Mouse (Mus musculus) liver, adult 2 months (tissue): Measurements from ENCODE around the gene Urah. TPM values are rescaled to one million over a fixed set of nuclear protein-coding genes. Genes with fewer than 3 reads are reported as not detected.
A peak's percentile ranks its signal among the peaks of the same experiment; 100 is the strongest.

Experiments
- DNase-seq: peaks from one replicate; pipeline ENCODE4 v3.0.0-alpha.2; 2011; ENCODE audit warnings: low read depth, low spot score; ENCODE audit errors: extremely low read depth
- H3K27ac ChIP-seq: fragments of 200-500 bp; replicated peaks from 2 replicates; pipeline ENCODE4 v1.5.1; 2012; ENCODE audit warnings: low read depth, mild to moderate bottlenecking, control low read depth, inconsistent platforms, low read length; ENCODE audit not compliant: insufficient read depth
- H3K27me3 ChIP-seq: fragments of 200-500 bp; 2 replicates; pipeline ENCODE4 v1.6.1; 2012; ENCODE audit warnings: mild to moderate bottlenecking, moderate library complexity, low read length, inconsistent platforms; ENCODE audit not compliant: control insufficient read depth, insufficient read depth
- H3K36me3 ChIP-seq: fragments of 200-500 bp; 2 replicates; pipeline ENCODE4 v1.6.1; 2012; ENCODE audit warnings: low read length, inconsistent platforms; ENCODE audit not compliant: control insufficient read depth, insufficient read depth
- H3K4me1 ChIP-seq: fragments of 200-500 bp; 2 replicates; pipeline ENCODE4 v1.6.1; 2011; ENCODE audit warnings: low read length; ENCODE audit not compliant: control insufficient read depth, insufficient read depth
- H3K4me3 ChIP-seq: fragments of 200-500 bp; 2 replicates; pipeline ENCODE4 v1.5.1; 2011; ENCODE audit warnings: low read depth, mild to moderate bottlenecking, control low read depth, low read length, moderate library complexity; ENCODE audit not compliant: insufficient read depth
- H3K79me2 ChIP-seq: fragments of 200-500 bp; 2 replicates; pipeline ENCODE4 v1.6.1; 2012; ENCODE audit warnings: inconsistent platforms, mild to moderate bottlenecking, low read length, moderate library complexity; ENCODE audit not compliant: control insufficient read depth, insufficient read depth
- H3K9ac ChIP-seq: fragments of 200-500 bp; 2 replicates; pipeline ENCODE4 v1.6.1; 2012; ENCODE audit warnings: low read depth, mild to moderate bottlenecking, control low read depth, inconsistent platforms, low read length
- CTCF ChIP-seq: fragments of 200-500 bp; IDR thresholded peaks from 2 replicates; pipeline ENCODE4 v1.5.1; 2011; ENCODE audit warnings: low read depth, low read length, control low read depth
- POLR2A ChIP-seq: fragments of 200-500 bp; IDR thresholded peaks from 2 replicates; pipeline ENCODE4 v1.6.1; 2011; ENCODE audit warnings: low read length, control low read depth; ENCODE audit not compliant: insufficient read depth; ENCODE audit errors: extremely low read depth
- WGBS: fragments of 180-500 bp; shearing (Covaris S2); methylation state at CpG from one replicate; pipeline ENCODE4 v1.1.7; 2018; 5-methylcytosine and 5-hydroxymethylcytosine counted together
- polyA plus RNA-seq: library from polyadenylated mRNA; depleted of rRNA; stranded (reverse); fragments of >200 nt; gene quantifications from 2 replicates; pipeline ENCODE4 v1.2.3, GENCODE M21; 2012
- total RNA-seq: library from RNA; depleted of rRNA; stranded (reverse); fragments of >200 nt; gene quantifications from 2 replicates; pipeline ENCODE4 v1.2.3, GENCODE M21; 2014

Urah gene
- total and polyA plus RNA-seq, 2 experiments, result 549 to 1,096 TPM

DNA sequence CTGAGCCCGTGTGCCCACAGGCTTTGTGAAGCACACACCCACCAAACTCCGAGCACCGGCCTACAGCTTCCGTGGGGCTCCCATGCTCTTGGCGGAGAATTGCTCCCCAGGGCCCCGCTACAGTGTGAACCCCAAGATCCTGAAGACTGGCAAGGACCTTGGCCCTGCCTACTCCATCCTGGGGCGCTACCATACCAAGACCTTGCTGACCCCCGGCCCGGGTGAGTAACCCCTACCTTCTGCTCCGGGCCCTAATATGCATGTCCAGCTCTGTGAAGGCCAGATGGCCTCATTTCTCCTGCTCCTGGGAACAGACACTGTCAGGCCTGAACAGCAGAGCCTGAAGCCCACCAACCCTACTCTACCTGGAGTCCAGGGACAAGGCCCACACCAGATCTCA, 13.8 kb downstream of the Urah start:
- H3K4me1 ChIP-seq, result peaks cover 31% of the 10 kb centered on the region
- 97% methylated on average over 10 of the region's 10 CpGs for WGBS
- peaks cover 3% of the 10 kb centered on the region; the same call in 1 of the 2 replicates for H3K36me3 ChIP-seq
- H3K27me3 ChIP-seq, result no peaks in the 10 kb centered on the region
- no peak overlapping the region for H3K4me3 ChIP-seq
- H3K79me2 ChIP-seq, result peaks cover 8% of the 10 kb centered on the region; the same call in 1 of the 2 replicates
- H3K27ac ChIP-seq, result no peak overlapping the region
- no peak for TF ChIP-seq POLR2A
- no peak for TF ChIP-seq CTCF
- H3K9ac ChIP-seq, result no peak overlapping the region
- no peak for DNase-seq

DNA sequence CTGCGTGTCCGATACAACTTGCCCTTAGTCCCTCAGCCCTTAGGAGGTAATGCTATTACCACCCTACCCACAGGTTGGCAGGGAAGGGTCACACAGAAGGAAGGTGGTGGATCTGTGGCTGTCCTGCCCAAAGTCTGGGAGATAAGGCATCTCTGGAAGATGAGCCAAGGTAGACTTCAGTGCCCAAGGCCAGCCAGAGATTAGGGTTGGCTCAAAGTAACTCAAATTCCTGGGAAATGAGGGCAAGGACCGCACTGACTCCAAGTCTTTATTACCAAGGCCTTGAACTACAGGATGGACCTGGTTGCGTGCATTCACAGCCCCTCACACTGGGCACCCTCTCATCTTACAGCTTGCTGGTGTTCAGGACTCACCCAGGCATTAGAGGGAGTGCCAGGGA, 17.1 kb downstream of the Urah start:
- peak; percentile 60 for DNase-seq
- 75% methylated on average over 4 of the region's 4 CpGs for WGBS
- Histone ChIP-seq H3K9ac (no peak overlapping the region), H3K4me3 (no peak overlapping the region), H3K27me3 (no peaks in the 10 kb centered on the region), H3K79me2 (peaks cover 26% of the 10 kb centered on the region), H3K27ac (0 out of 2 replicates have a peak overlapping the region, but pooled peaks have one; percentile 10), H3K36me3 (peaks cover 8% of the 10 kb centered on the region; the same call in 1 of the 2 replicates), H3K4me1 (peaks cover 48% of the 10 kb centered on the region)
- TF ChIP-seq CTCF, result no peak
- no peak for TF ChIP-seq POLR2A

DNA sequence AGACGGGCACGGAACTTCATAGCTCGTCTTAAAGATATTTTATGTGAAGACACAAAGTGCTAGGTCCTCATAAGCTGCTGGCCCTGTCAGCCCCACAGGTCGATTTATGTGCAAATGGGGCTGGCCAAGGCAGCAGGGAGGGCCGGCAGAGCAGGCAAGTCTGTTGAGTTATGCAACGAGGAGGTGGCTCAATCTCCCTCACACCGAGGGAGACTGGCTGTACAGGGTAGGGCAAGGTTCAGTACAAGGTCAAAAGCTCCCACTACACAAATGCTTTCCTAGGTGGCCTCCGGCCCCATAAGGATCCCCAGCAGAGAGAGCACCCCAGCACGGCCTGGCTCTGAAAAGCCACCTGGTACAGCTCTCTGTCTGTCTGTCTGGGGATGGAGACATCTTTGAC, 18.6 kb downstream of the Urah start:
- peak overlapping the region; percentile 89 for H3K27ac ChIP-seq
- WGBS, result 31% methylated on average over 9 of the region's 9 CpGs
- peak; percentile 91 for DNase-seq

GRCm38 (mm10) chr7:140854483-140854882, 19.7 kb downstream of the Urah start:
- DNase-seq, result no peak
- TF ChIP-seq POLR2A (no peak), CTCF (no peak)
- H3K79me2 ChIP-seq, result peaks cover 30% of the 10 kb centered on the region
- peaks cover 8% of the 10 kb centered on the region; the same call in 1 of the 2 replicates for H3K36me3 ChIP-seq
- H3K4me3 ChIP-seq, result no peak overlapping the region
- 92% methylated on average over 18 of the region's 18 CpGs for WGBS
- H3K27ac ChIP-seq, result peak overlapping the region; percentile 89; the same call in 1 of the 2 replicates
- H3K9ac ChIP-seq, result no peak overlapping the region
- peaks cover 51% of the 10 kb centered on the region for H3K4me1 ChIP-seq
- no peaks in the 10 kb centered on the region for H3K27me3 ChIP-seq

More for the DNA sequence above, 18.6 kb downstream of the Urah start:
- no peak overlapping the region for H3K4me3 ChIP-seq
- H3K4me1 ChIP-seq, result peaks cover 51% of the 10 kb centered on the region
- TF ChIP-seq CTCF, result no peak
- 0 out of 2 replicates have a peak, but pooled peaks have one; percentile 6 for TF ChIP-seq POLR2A
- H3K79me2 ChIP-seq, result peaks cover 30% of the 10 kb centered on the region
- H3K27me3 ChIP-seq, result no peaks in the 10 kb centered on the region
- peak overlapping the region; percentile 57 for H3K9ac ChIP-seq
- H3K36me3 ChIP-seq, result peaks cover 8% of the 10 kb centered on the region; the same call in 1 of the 2 replicates

- Histone ChIP-seq H3K9ac (peak overlapping the region; percentile 88), H3K27ac (peak overlapping the region; percentile 87), H3K27me3 (no peaks in the 10 kb centered on the region), H3K4me1 (peaks cover 51% of the 10 kb centered on the region), H3K36me3 (peaks cover 8% of the 10 kb centered on the region; the same call in 1 of the 2 replicates), H3K4me3 (peak overlapping the region; percentile 83), H3K79me2 (peaks cover 30% of the 10 kb centered on the region)
- TF ChIP-seq CTCF (no peak), POLR2A (no peak)
- 44% methylated on average over 9 of the region's 9 CpGs for WGBS
- DNase-seq, result no peak
Measured at GRCm38 (mm10) chr7:140855181-140855580, 20.4 kb downstream of the Urah start.

- peak within 1 kb of the TSS; percentile 91 for H3K9ac ChIP-seq
- H3K4me1 ChIP-seq, result peaks cover 43% of the 10 kb centered on the region
- peak within 1 kb of the TSS; percentile 92 for H3K4me3 ChIP-seq
- no peaks in the 10 kb centered on the region for H3K27me3 ChIP-seq
- H3K79me2 ChIP-seq, result peaks cover 30% of the 10 kb centered on the region
- peak within 1 kb of the TSS; percentile 97 for H3K27ac ChIP-seq
- peaks cover 8% of the 10 kb centered on the region; the same call in 1 of the 2 replicates for H3K36me3 ChIP-seq
- under 1% methylated on average over 51 of the region's 51 CpGs for WGBS
- peak; percentile 98 for DNase-seq
- TF ChIP-seq CTCF (no peak), POLR2A (peak; percentile 57)
Measured at GRCm38 (mm10) chr7:140855860-140856784, 21.3 kb downstream of the Urah start, which contains the start of gene Gm45785. Gene Gm45785 (minus strand): TSS chr7:140856331.
